Mouse (Mus musculus) liver, adult 2 months (tissue): ENCODE results near the gene Galm.
"Not testable (repeated sequence)": the region's sequence is repeated elsewhere in the genome, so short reads cannot be mapped to it uniquely, and the experiment has no call there.

ENCODE experiments used
- CTCF ChIP-seq: fragments of 200-500 bp; IDR thresholded peaks from 2 replicates; pipeline ENCODE4 v1.5.1; 2011; ENCODE audit warnings: low read depth, low read length, control low read depth
- POLR2A ChIP-seq: fragments of 200-500 bp; IDR thresholded peaks from 2 replicates; pipeline ENCODE4 v1.6.1; 2011; ENCODE audit warnings: low read length, control low read depth; ENCODE audit not compliant: insufficient read depth; ENCODE audit errors: extremely low read depth

DNA sequence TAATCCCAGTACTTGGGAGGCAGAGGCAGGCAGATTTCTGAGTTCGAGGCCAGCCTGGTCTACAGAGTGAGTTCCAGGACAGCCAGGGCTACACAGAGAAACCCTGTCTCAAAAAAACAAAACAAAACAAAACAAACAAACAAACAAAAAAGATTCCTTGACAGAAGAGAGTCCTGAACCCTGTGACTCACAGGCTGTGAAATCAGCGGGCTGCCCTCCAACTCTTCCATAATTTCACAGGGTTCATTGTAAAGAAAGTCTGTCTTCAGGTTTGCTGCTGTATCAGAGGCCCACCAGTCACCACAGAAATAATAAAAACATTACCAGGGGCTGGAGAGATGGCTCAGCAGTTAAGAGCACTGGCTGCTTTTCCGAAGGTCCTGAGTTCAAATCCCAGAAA, 51.6 kb downstream of the Galm start:
- TF ChIP-seq CTCF, POLR2A: not testable (repeated sequence)
